Mouse (Mus musculus) MEL (cell line): Measurements from ENCODE around the gene Nkg7. TPM values are rescaled to one million over a fixed set of nuclear protein-coding genes. Genes with fewer than 3 reads are reported as not detected.
A peak's percentile ranks its signal among the peaks of the same experiment; 100 is the strongest.

Experiments used
- DNase-seq: peaks from one replicate; pipeline ENCODE4 v3.0.0; 2011; ENCODE audit warnings: low read depth, low spot score
- H3K27ac ChIP-seq: 2 replicates; pipeline ENCODE4 v1.5.1; 2012; ENCODE audit warnings: low read depth, mild to moderate bottlenecking, control low read depth, low read length, moderate library complexity; ENCODE audit not compliant: control insufficient read depth
- H3K27me3 ChIP-seq, 2 experiments: fragments of 150-350 bp in 1 of 2; sonication (generic) in 1 of 2; 2 replicates each; pipeline ENCODE4 v1.6.1; 2012; ENCODE audit warnings: low read length in 2 of 2, mild to moderate bottlenecking in 2 of 2, improper control_type of control experiment in 1 of 2, moderate library complexity in 1 of 2; ENCODE audit not compliant: insufficient read depth in 2 of 2, control insufficient read depth in 1 of 2
- H3K36me3 ChIP-seq, 2 experiments: 2 replicates each; pipeline ENCODE4 v1.6.1; 2012 to 2014; ENCODE audit warnings: low read length in 2 of 2, improper control_type of control experiment in 1 of 2, inconsistent platforms in 1 of 2, mild to moderate bottlenecking in 1 of 2; ENCODE audit not compliant: insufficient read depth in 2 of 2, control insufficient read depth in 1 of 2
- H3K4me1 ChIP-seq, 2 experiments: fragments of 150-350 bp in 1 of 2; sonication (generic) in 1 of 2; 2 replicates each; pipeline ENCODE4 v1.6.1; 2012; ENCODE audit warnings: low read length in 2 of 2, improper control_type of control experiment in 1 of 2, mild to moderate bottlenecking in 1 of 2; ENCODE audit not compliant: insufficient read depth in 2 of 2, control insufficient read depth in 1 of 2
- H3K4me3 ChIP-seq, 2 experiments: fragments of 150-350 bp in 1 of 2; sonication (generic) in 1 of 2; 2 replicates each; pipeline ENCODE4 v1.5.1; 2012; ENCODE audit warnings: low read depth in 2 of 2, low read length in 2 of 2, mild to moderate bottlenecking in 2 of 2, moderate library complexity in 2 of 2, control low read depth in 1 of 2, improper control_type of control experiment in 1 of 2; ENCODE audit not compliant: control insufficient read depth in 1 of 2, insufficient read depth in 1 of 2
- H3K79me2 ChIP-seq: 2 replicates; pipeline ENCODE4 v1.6.1; 2012; ENCODE audit warnings: mild to moderate bottlenecking, low read length, moderate library complexity; ENCODE audit not compliant: control insufficient read depth, poor library complexity, insufficient read depth
- H3K9ac ChIP-seq: 2 replicates; pipeline ENCODE4 v1.6.1; 2012; ENCODE audit warnings: low read depth, mild to moderate bottlenecking, control low read depth, low read length, moderate library complexity; ENCODE audit not compliant: control insufficient read depth, poor library complexity, severe bottlenecking
- H3K9me3 ChIP-seq: fragments of 150-350 bp; sonication (generic); replicated peaks from 2 replicates; pipeline ENCODE4 v1.6.1; 2012; ENCODE audit warnings: mild to moderate bottlenecking, low read length, improper control_type of control experiment, moderate library complexity; ENCODE audit not compliant: insufficient read depth
- BHLHE40 ChIP-seq: IDR thresholded peaks from 2 replicates; pipeline ENCODE4 v1.6.1; 2012; ENCODE audit warnings: low read depth, mild to moderate bottlenecking, inconsistent platforms, low read length, improper control_type of control experiment, borderline replicate concordance
- E2F4 ChIP-seq: IDR thresholded peaks from 2 replicates; pipeline ENCODE4 v1.6.1; 2011; ENCODE audit warnings: low read depth, low read length, improper control_type of control experiment, borderline replicate concordance
- ETS1 ChIP-seq: IDR thresholded peaks from 2 replicates; pipeline ENCODE4 v1.6.1; 2012; ENCODE audit warnings: low read depth, mild to moderate bottlenecking, inconsistent platforms, low read length, improper control_type of control experiment, moderate library complexity
- MAZ ChIP-seq: IDR thresholded peaks from 2 replicates; pipeline ENCODE4 v1.6.1; 2012; ENCODE audit warnings: low read depth, mild to moderate bottlenecking, inconsistent platforms, low read length, improper control_type of control experiment
- MEF2A ChIP-seq: IDR thresholded peaks from 2 replicates; pipeline ENCODE4 v1.6.1; 2014; ENCODE audit warnings: low read depth, mild to moderate bottlenecking, inconsistent platforms, low read length, improper control_type of control experiment; ENCODE audit not compliant: poor library complexity, insufficient replicate concordance, severe bottlenecking; ENCODE audit errors: extremely low read depth
- NELFE ChIP-seq: IDR thresholded peaks from 2 replicates; pipeline ENCODE4 v1.6.1; 2011; ENCODE audit warnings: low read depth, low read length, improper control_type of control experiment
- NRF1 ChIP-seq: IDR thresholded peaks from 2 replicates; pipeline ENCODE4 v1.6.1; 2014; ENCODE audit warnings: low read depth, mild to moderate bottlenecking, inconsistent platforms, low read length, improper control_type of control experiment, moderate library complexity; ENCODE audit not compliant: poor library complexity, insufficient read depth, severe bottlenecking
- POLR2A ChIP-seq, 2 experiments: IDR thresholded peaks; 2 replicates each; pipeline ENCODE4 v1.6.1; 2011 to 2012; ENCODE audit warnings: low read length in 2 of 2, mild to moderate bottlenecking in 2 of 2, control low read depth in 1 of 2, improper control_type of control experiment in 1 of 2, low read depth in 1 of 2, moderate library complexity in 1 of 2; ENCODE audit not compliant: control insufficient read depth in 1 of 2, insufficient read depth in 1 of 2, poor library complexity in 1 of 2
- RAD21 ChIP-seq: IDR thresholded peaks from 2 replicates; pipeline ENCODE4 v1.6.1; 2011; ENCODE audit warnings: mild to moderate bottlenecking, low read depth, low read length, improper control_type of control experiment
- SMC3 ChIP-seq: IDR thresholded peaks from 2 replicates; pipeline ENCODE4 v1.6.1; 2011; ENCODE audit warnings: low read depth, low read length, improper control_type of control experiment
- TBP ChIP-seq: IDR thresholded peaks from 2 replicates; pipeline ENCODE4 v1.8.0; 2011; ENCODE audit warnings: low read depth, low read length, improper control_type of control experiment
- UBTF ChIP-seq: IDR thresholded peaks from 2 replicates; pipeline ENCODE4 v1.6.1; 2012; ENCODE audit warnings: low read depth, mild to moderate bottlenecking, inconsistent platforms, low read length, improper control_type of control experiment, moderate library complexity, borderline replicate concordance; ENCODE audit not compliant: insufficient read depth
- USF1 ChIP-seq: IDR thresholded peaks from 2 replicates; pipeline ENCODE4 v1.6.1; 2014; ENCODE audit warnings: low read depth, mild to moderate bottlenecking, inconsistent platforms, low read length, improper control_type of control experiment, moderate library complexity
- USF2 ChIP-seq, 2 experiments: IDR thresholded peaks; 2 replicates each; pipeline ENCODE4 v1.6.1; 2011 to 2012; ENCODE audit warnings: improper control_type of control experiment in 2 of 2, low read length in 2 of 2, borderline replicate concordance in 1 of 2, inconsistent platforms in 1 of 2, low read depth in 1 of 2, mild to moderate bottlenecking in 1 of 2; ENCODE audit not compliant: insufficient read depth in 1 of 2
- ZC3H11A ChIP-seq: IDR thresholded peaks from 2 replicates; pipeline ENCODE4 v1.6.1; 2012; ENCODE audit warnings: low read depth, mild to moderate bottlenecking, inconsistent platforms, low read length, improper control_type of control experiment
- ZNF384 ChIP-seq: IDR thresholded peaks from 2 replicates; pipeline ENCODE4 v1.6.1; 2012; ENCODE audit warnings: low read depth, mild to moderate bottlenecking, inconsistent platforms, low read length, improper control_type of control experiment
- polyA plus RNA-seq, 2 experiments: library from polyadenylated mRNA; stranded (reverse) in 1 of 2; unstranded in 1 of 2; fragments of >175 nt in 1 of 2; fragments of >200 nt in 1 of 2; gene quantifications; 2 replicates each; pipeline versions ENCODE4 v1.2.1 to v1.2.4; 2012; ENCODE audit warnings: low replicate concordance in 2 of 2, low read depth in 1 of 2; ENCODE audit not compliant: insufficient read length in 2 of 2, insufficient read depth in 1 of 2, missing spikeins in 1 of 2
- total RNA-seq: library from RNA; depleted of rRNA; stranded (reverse); fragments of 300-350 nt; gene quantifications from 2 replicates; pipeline ENCODE4 v1.2.3, GENCODE M21; 2012

Nkg7 gene
- total and polyA plus RNA-seq, 3 experiments = not detected

GRCm38 (mm10) chr7:43464864-43465343 lies 28.0 kb downstream of the Nkg7 start:
- H3K27me3 ChIP-seq = no peaks in the 10 kb centered on the region
- H3K4me3 ChIP-seq = no peak overlapping the region
- H3K79me2 ChIP-seq = no peaks in the 10 kb centered on the region
- H3K4me1 ChIP-seq = no peaks in the 10 kb centered on the region; a peak in 1 of 4 replicates
- H3K9me3 ChIP-seq = no peaks in the 10 kb centered on the region
- no peak overlapping the region for H3K27ac ChIP-seq
- no peaks in the 10 kb centered on the region for H3K36me3 ChIP-seq
- H3K9ac ChIP-seq = no peak overlapping the region
- TF ChIP-seq RAD21 = no peak
- TF ChIP-seq TBP = no peak
- TF ChIP-seq SMC3 = no peak
- no peak for TF ChIP-seq ZC3H11A
- TF ChIP-seq USF2 (IDR thresholded peaks at IDR 0.05; ENCODE audit: borderline replicate concordance in 1 of 2, insufficient read depth in 1 of 2, low read depth in 1 of 2, low read length in 2 of 2) = no peak
- no peak for TF ChIP-seq ZNF384
- TF ChIP-seq E2F4 = no peak
- no peak for TF ChIP-seq ETS1
- no peak for TF ChIP-seq MEF2A
- no peak for TF ChIP-seq MAZ
- no peak for TF ChIP-seq USF1
- TF ChIP-seq NRF1 = no peak
- no peak for TF ChIP-seq UBTF
- no peak for TF ChIP-seq POLR2A (IDR thresholded peaks at IDR 0.05; ENCODE audit: control insufficient read depth in 1 of 2, insufficient read depth in 1 of 2, low read depth in 1 of 2, low read length in 2 of 2, poor library complexity in 1 of 2)
- no peak for DNase-seq

- Histone ChIP-seq H3K36me3 (no peaks in the 10 kb centered on the region), H3K9ac (no peak overlapping the region), H3K4me3 (peak overlapping the region; percentile 47 to 55), H3K27ac (no peak overlapping the region), H3K9me3 (no peaks in the 10 kb centered on the region), H3K27me3 (no peaks in the 10 kb centered on the region), H3K4me1 (no peaks in the 10 kb centered on the region; a peak in 1 of 4 replicates), H3K79me2 (no peaks in the 10 kb centered on the region)
- peak; percentile 87 for TF ChIP-seq BHLHE40
- TF ChIP-seq NELFE = no peak
- peak; percentile 79 for DNase-seq
Observed at GRCm38 (mm10) chr7:43465344-43466098, 28.6 kb downstream of the Nkg7 start.
